Mouse (Mus musculus): ENCODE measurements around the gene Abhd5. TPM values are rescaled to one million over a fixed set of nuclear protein-coding genes. Genes with fewer than 3 reads are reported as not detected.

Abhd5 gene
- polyA plus RNA-seq, 1 experiment from 2014 or later = 21.2 TPM

DNA sequence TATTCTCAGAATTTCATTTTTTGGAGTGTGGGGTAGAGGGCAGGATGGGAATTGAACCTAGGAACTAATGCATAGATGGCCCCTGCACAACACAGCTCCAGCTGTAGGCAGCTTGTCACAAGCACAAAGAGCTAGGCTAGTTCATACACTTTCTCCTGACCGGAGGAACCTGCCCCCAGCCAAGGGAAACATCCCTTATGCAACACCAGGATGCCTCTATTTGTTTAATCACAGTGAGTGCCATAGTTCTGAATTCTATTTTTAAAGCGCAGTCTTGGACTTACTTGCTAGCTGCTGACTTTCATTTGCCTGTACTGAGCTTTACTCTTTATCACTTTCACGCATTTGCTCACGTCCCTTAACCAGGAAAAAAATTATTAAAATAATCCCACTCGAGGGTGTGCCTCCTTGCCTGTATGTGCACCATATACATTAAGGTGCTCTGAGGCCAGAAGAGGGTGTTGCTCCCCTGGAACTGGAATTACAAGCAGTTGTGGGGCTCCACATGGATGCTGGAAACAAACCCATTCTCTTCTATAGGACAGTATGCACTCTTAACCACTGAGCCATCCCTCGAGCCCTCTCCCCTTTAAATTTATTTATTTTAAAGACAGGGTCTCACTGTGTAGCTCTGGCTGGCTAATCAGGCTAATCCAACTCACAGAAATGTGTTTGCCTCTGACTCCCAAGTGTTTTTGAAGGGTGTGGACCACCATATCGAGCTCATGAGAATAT is 845 bp upstream of the Abhd5 start:
- Histone ChIP-seq H3K9me3 (replicated peaks) (no peaks in the 10 kb centered on the region), H3K4me1 (peaks cover 61% of the 10 kb centered on the region), H3K9ac (peak overlapping the region; percentile 92), H3K4me2 (peak overlapping the region; percentile 86), H3K4me3 (peak overlapping the region; percentile 81), H3K27ac (peak overlapping the region; percentile 87), H3K27me3 (replicated peaks) (no peaks in the 10 kb centered on the region), H3K36me3 (no peaks in the 10 kb centered on the region)
- no peak for ATAC-seq
- 62% methylated on average over 7 of the region's 7 CpGs for whole genome bisulfite sequencing (ENCODE audit: insufficient replicate concordance)

DNA sequence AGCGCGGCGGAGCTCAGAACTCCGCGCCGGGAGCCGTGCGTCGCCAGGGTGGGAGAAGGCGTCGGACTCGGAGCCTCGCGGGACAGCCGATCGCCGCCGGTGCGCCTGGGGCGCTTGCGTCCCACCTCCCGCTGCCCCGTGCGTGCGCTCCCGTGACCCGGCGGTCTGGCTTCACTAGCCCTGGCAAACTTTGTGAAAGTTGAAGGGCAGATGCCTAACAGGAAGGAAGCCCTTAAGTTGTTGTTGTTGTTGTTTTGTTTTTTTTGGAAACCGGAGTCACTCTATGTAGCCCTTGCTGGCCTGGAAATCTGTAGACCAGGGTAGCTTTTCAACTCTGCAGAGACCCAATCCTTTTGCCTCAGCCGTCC is 601 bp downstream of the Abhd5 start:
- 1% methylated on average over 30 of the region's 30 CpGs for WGBS (ENCODE audit: insufficient replicate concordance)
- ATAC-seq = no peak; the same call in 1 of the 2 replicates
- peaks cover 61% of the 10 kb centered on the region for H3K4me1 ChIP-seq

DNA sequence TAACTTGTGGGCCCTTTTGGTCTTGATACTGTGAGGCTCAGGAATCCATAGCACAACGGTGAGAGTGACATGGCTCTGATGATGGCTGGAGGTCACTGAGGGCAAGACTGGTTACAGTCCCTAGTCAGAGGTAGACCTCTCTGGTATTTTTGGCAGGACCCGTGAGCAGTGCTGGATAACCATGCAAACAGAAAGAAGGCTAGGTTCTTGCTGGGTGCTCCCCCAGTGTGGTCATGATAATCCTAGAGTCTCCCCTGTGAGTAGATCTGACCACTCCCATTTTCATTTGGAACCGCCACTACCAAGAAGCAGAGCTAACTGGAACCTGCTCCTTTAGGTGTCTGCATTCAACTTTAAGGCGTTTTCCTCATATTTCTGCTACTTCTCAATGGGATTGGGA is 1.5 kb downstream of the Abhd5 start:
- Histone ChIP-seq H3K9me3 (replicated peaks) (no peaks in the 10 kb centered on the region), H3K9ac (peak overlapping the region; percentile 23; the same call in 1 of the 2 replicates), H3K27ac (no peak overlapping the region), H3K4me3 (peak overlapping the region; percentile 81), H3K27me3 (replicated peaks) (no peaks in the 10 kb centered on the region), H3K36me3 (no peaks in the 10 kb centered on the region), H3K4me1 (peaks cover 52% of the 10 kb centered on the region), H3K4me2 (peak overlapping the region; percentile 86)
- 57% methylated on average over 4 of the region's 4 CpGs for WGBS (ENCODE audit: insufficient replicate concordance)
- ATAC-seq = no peak

More for the DNA sequence above, 601 bp downstream of the Abhd5 start:
- Histone ChIP-seq H3K27me3 (replicated peaks) (no peaks in the 10 kb centered on the region), H3K9me3 (replicated peaks) (no peaks in the 10 kb centered on the region), H3K4me2 (peak overlapping the region; percentile 86), H3K4me3 (peak overlapping the region; percentile 81), H3K9ac (peak overlapping the region; percentile 92), H3K27ac (peak overlapping the region; percentile 87), H3K36me3 (no peaks in the 10 kb centered on the region)

DNA sequence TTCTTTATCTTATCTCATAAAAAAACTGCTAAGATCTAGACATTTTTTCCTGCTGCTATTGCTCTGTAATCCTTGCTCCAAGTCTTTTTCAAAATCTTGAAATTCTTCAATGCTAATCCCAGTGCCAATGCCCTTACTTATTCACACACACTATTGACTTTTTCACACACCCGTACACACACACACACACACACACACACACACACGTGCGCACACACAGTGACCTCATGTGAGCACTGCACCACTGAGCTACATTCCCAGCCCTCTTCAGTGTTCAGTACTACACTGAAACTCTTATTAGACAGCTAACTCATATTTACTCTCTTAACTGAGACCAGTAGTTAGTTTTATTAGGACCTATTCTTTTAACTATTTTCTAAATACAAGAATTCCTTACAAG is 2.8 kb downstream of the Abhd5 start:
- H3K9me3 ChIP-seq (replicated peaks) = no peaks in the 10 kb centered on the region
- WGBS (ENCODE audit: insufficient replicate concordance) = 73% methylated on average over 3 of the region's 3 CpGs
- peaks cover 39% of the 10 kb centered on the region for H3K4me1 ChIP-seq
- no peak overlapping the region for H3K27ac ChIP-seq
- no peak for ATAC-seq
- H3K4me2 ChIP-seq = no peak overlapping the region
- H3K9ac ChIP-seq = no peak overlapping the region
- no peak overlapping the region for H3K4me3 ChIP-seq
- 0 out of 2 replicates have a peak, but pooled peaks cover 4% of the 10 kb centered on the region for H3K36me3 ChIP-seq
- no peaks in the 10 kb centered on the region for H3K27me3 ChIP-seq (replicated peaks)

DNA sequence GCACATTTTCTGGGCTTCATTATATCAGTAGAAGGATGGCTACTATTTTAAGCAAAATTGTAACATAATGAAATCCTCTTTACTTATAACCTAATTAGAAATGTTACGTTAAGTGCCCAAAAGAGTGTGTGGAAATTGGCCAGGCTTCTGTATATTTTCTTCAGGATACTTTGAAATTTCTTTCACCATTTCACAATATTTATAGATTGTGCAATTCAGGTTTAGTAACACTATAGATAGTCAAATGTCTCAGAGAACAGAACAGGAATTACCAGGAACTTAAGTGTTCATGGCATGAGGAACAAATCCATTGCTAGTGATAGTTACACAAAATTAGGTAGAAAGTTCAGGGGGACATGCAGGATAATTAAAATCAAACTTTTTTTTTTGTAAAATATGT is 5.7 kb downstream of the Abhd5 start:
- no peak overlapping the region for H3K27ac ChIP-seq
- no peak overlapping the region for H3K4me2 ChIP-seq
- 0 out of 2 replicates have a peak, but pooled peaks cover 8% of the 10 kb centered on the region for H3K36me3 ChIP-seq
- ATAC-seq = no peak
- H3K4me3 ChIP-seq = no peak overlapping the region
- H3K27me3 ChIP-seq (replicated peaks) = no peaks in the 10 kb centered on the region
- 89% methylated on average over 1 of the region's 1 CpGs for WGBS (ENCODE audit: insufficient replicate concordance)
- peaks cover 18% of the 10 kb centered on the region for H3K4me1 ChIP-seq
- H3K9ac ChIP-seq = no peak overlapping the region
- H3K9me3 ChIP-seq (replicated peaks) = no peaks in the 10 kb centered on the region

DNA sequence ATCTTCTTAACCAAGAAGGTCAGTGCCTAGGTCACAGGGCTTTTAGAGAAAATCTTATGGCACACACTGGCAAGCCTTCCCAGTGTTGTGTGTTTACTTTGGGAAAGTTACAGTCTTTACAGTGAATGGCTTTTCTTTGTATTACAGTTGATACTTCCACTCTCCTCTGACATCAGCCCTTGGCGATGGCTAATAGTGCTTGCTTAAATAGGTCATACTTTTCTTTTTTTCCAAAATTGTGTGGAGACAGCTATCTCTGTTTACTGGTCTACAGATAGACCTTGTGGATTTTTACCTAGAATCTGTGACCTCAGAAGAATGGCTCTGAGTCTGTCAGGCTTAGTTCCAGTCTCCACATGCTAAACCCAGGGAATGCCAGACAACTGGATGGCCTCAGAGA is 6.2 kb downstream of the Abhd5 start:
- Histone ChIP-seq H3K4me1 (peaks cover 17% of the 10 kb centered on the region), H3K27me3 (replicated peaks) (no peaks in the 10 kb centered on the region), H3K27ac (no peak overlapping the region), H3K9me3 (replicated peaks) (no peaks in the 10 kb centered on the region), H3K9ac (no peak overlapping the region), H3K4me3 (no peak overlapping the region), H3K4me2 (no peak overlapping the region), H3K36me3 (0 out of 2 replicates have a peak, but pooled peaks cover 8% of the 10 kb centered on the region)
- WGBS (ENCODE audit: insufficient replicate concordance) = 77% methylated on average over 1 of the region's 1 CpGs
- ATAC-seq = no peak

DNA sequence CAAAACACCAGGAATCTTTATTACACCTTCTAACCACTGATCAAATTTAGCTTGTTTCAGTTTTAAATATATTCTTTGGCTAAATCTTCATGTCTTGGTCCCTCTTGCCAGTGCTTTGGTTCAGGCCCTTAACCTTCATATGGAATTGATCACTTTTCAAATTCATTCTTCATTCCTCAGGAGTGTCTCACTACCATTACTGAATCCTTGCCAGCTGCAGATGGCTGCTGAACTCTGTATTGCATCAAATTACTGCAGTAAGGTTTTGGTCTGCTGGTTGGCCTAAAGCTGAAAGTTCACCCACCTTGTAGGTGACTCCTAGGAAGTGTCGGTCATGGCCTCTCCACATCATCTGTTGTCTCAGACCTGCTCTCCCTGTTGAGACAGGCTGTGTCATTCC is 12.8 kb downstream of the Abhd5 start:
- no peak for ATAC-seq

DNA sequence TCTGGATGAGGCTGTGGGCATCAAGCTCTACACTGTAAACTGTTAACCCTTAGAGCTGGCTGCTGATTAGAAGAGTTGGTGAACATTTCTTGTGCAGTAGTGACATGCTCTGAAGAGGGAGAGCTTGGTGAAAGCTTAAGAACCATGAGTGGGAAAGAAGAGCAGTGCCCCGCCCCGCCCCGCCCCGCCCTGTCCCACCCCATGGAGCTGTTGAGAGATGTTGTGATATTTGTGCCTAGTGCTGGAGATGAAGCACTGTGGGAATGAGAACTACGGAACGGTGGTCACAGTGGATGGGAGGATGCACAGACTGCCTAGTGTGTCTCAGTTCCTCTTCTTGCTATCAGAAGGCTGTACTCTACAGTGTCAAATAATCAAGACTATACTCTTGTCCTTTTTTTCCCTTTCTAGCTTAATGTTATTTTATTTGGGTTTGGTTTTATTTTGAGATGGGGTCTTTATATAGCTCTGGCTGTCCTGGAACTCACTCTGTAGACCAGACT is 18.9 kb downstream of the Abhd5 start:
- H3K9ac ChIP-seq = no peak overlapping the region
- no peak overlapping the region for H3K4me3 ChIP-seq
- H3K27me3 ChIP-seq (replicated peaks) = no peaks in the 10 kb centered on the region
- peaks cover 6% of the 10 kb centered on the region; the same call in 1 of the 2 replicates for H3K36me3 ChIP-seq
- H3K9me3 ChIP-seq (replicated peaks) = no peaks in the 10 kb centered on the region
- peaks cover 31% of the 10 kb centered on the region for H3K4me1 ChIP-seq
- H3K27ac ChIP-seq = no peak overlapping the region
- peak; percentile 60 for ATAC-seq
- 62% methylated on average over 6 of the region's 6 CpGs for WGBS (ENCODE audit: insufficient replicate concordance)
- H3K4me2 ChIP-seq = peak overlapping the region; percentile 31

More for the DNA sequence above, 12.8 kb downstream of the Abhd5 start:
- H3K9me3 ChIP-seq (replicated peaks) = no peaks in the 10 kb centered on the region
- H3K9ac ChIP-seq = no peak overlapping the region
- no peaks in the 10 kb centered on the region for H3K4me1 ChIP-seq
- 71% methylated on average over 1 of the region's 1 CpGs for WGBS (ENCODE audit: insufficient replicate concordance)
- H3K4me3 ChIP-seq = no peak overlapping the region
- no peak overlapping the region for H3K27ac ChIP-seq
- peaks cover 10% of the 10 kb centered on the region; the same call in 1 of the 2 replicates for H3K36me3 ChIP-seq
- no peaks in the 10 kb centered on the region for H3K27me3 ChIP-seq (replicated peaks)
- no peak overlapping the region for H3K4me2 ChIP-seq

DNA sequence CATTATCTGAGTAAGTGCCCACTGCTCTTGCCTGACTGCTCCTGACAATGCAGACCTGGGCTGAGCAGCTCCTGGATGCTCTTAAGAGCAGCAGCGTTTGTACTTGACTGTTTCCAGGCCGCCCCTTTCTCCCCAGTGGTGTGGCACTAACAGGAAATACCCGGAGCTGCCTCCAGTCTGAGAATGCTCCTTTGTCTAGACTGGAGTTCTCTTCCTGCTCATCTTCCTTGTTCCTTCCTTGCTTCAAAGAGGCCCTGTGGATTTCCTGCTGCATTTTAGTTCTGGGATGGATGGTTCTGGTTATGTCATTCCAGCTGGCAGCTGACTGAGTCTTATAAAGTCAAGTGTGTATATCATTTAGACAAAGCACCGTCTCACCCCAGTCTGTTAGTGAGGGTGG is 21.1 kb downstream of the Abhd5 start:
- 36% methylated on average over 4 of the region's 4 CpGs for WGBS (ENCODE audit: insufficient replicate concordance)
- H3K27ac ChIP-seq = peak overlapping the region; percentile 58; the same call in 1 of the 2 replicates
- H3K9me3 ChIP-seq (replicated peaks) = no peaks in the 10 kb centered on the region
- peak overlapping the region; percentile 30; the same call in 1 of the 2 replicates for H3K4me2 ChIP-seq
- no peaks in the 10 kb centered on the region for H3K27me3 ChIP-seq (replicated peaks)
- peaks cover 31% of the 10 kb centered on the region for H3K4me1 ChIP-seq
- no peak overlapping the region for H3K4me3 ChIP-seq
- H3K9ac ChIP-seq = no peak overlapping the region
- peak; percentile 26; the same call in 1 of the 2 replicates for ATAC-seq
- peaks cover 18% of the 10 kb centered on the region; the same call in 1 of the 2 replicates for H3K36me3 ChIP-seq

DNA sequence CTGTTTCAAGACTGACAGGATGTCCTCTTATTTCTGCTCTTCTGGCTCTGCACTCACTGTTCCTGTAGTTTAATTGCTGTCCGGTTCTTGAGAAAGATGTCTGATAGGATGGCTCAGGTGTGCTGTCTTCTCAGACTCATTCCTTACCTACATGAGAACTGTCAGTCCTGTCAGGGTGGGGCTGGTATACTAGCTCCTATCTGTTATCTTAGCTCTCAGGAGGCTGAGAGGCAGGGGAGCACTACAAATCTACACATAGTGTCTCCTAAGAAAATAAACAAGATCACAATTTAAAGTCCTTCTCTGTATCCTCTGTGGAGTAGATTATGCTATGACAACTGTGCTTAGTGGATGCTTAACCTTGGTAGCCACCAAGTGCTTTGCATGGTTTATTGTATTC is 21.6 kb downstream of the Abhd5 start:
- no peaks in the 10 kb centered on the region for H3K9me3 ChIP-seq (replicated peaks)
- WGBS (ENCODE audit: insufficient replicate concordance) = 52% methylated on average over 1 of the region's 1 CpGs
- H3K9ac ChIP-seq = no peak overlapping the region; the same call in 1 of the 2 replicates

DNA sequence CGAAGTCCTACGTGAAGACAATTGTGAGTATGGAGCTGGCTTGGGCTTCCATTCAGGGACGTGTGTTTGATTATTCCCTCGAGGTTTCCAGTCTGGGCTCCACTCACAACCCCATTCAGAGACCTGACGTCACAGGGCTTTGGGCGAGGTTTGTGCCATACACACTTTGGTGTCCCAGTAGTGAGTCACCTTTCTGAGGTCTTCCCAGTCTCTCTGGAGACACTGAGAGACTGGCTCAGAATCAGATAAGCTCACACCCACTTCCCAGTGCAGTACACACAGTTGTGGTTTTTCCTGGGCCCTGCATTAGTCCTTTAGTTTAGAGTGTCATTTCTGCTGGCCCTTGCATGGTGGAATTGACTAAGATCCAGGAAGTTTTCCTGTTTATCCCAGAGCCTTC is 27.6 kb downstream of the Abhd5 start:
- Histone ChIP-seq H3K9me3 (replicated peaks) (no peaks in the 10 kb centered on the region), H3K27me3 (replicated peaks) (no peaks in the 10 kb centered on the region), H3K4me1 (no peaks in the 10 kb centered on the region), H3K9ac (no peak overlapping the region), H3K27ac (no peak overlapping the region), H3K4me2 (no peak overlapping the region), H3K4me3 (no peak overlapping the region), H3K36me3 (peaks cover 61% of the 10 kb centered on the region)
- 74% methylated on average over 6 of the region's 6 CpGs for WGBS (ENCODE audit: insufficient replicate concordance)
- no peak for ATAC-seq

More for the DNA sequence above, 21.6 kb downstream of the Abhd5 start:
- no peak overlapping the region for H3K4me3 ChIP-seq
- H3K4me1 ChIP-seq = peaks cover 31% of the 10 kb centered on the region
- peaks cover 14% of the 10 kb centered on the region for H3K36me3 ChIP-seq
- no peaks in the 10 kb centered on the region for H3K27me3 ChIP-seq (replicated peaks)
- peak; percentile 80 for ATAC-seq
- H3K4me2 ChIP-seq = peak overlapping the region; percentile 30
- peak overlapping the region; percentile 58; the same call in 1 of the 2 replicates for H3K27ac ChIP-seq

DNA sequence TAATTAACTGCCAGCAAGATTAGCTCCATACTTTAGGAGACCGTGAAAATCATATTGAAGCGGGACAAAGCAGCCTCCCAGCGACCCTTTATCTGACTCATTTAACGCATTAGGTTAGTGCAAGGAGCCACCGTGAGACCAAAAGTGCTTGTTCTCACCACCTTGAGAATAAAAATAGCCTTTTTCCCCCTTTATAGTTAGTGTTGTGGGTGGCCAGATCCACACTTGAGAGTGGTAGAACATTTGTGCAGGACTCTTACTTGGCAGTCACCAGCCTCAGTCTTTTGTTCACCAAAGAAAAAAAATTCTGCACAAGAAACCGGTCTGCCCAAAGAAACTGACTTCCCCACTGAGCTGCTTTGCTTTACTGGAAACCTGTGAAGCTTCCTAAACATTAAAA is 29.6 kb downstream of the Abhd5 start:
- Histone ChIP-seq H3K36me3 (peaks cover 61% of the 10 kb centered on the region), H3K4me2 (no peak overlapping the region), H3K9me3 (replicated peaks) (no peaks in the 10 kb centered on the region), H3K4me1 (no peaks in the 10 kb centered on the region), H3K9ac (no peak overlapping the region), H3K4me3 (no peak overlapping the region), H3K27ac (no peak overlapping the region), H3K27me3 (replicated peaks) (no peaks in the 10 kb centered on the region)
- 91% methylated on average over 6 of the region's 6 CpGs for WGBS (ENCODE audit: insufficient replicate concordance)
- ATAC-seq = no peak
